ENCODE assay signal across 30 mouse cellular contexts in the genomic region with DNA sequence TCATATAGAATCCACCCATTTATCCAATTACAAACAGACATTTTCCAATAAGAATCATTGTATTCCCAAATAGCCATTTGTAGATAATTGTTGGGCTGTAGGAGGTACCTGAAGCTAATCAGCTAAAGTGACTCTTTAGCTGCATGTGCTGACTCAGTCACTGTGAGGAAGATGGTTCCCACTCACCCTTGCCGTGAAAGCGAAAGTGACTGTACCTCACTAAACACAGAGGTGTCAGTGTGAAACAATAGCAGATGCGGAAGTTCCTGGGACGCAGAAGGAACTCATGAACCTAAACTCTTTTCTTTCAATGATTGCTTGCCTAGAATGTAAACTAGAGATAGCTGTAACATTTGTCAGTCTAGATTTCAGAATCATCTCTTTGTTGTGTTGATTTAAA. TPM values are rescaled to one million over a fixed set of nuclear protein-coding genes. Genes with fewer than 3 reads are reported as not detected.
DNase-seq lines count a peak whose midpoint lies in the region; TF ChIP-seq lines count a peak whose summit lies in the region.
"Had no signal": no experiment of that assay in that cellular context is flagged by ENCODE, and none has a peak within 500 bp of the region (broad histone marks: within the 10 kb centered on the region; RNA-seq: fewer than 3 reads in every experiment).

No protein-coding gene starts in this region.

- TF ChIP-seq CTCF in CH12.LX (conservative IDR thresholded peaks at IDR 0.05 in 1 of 2, IDR thresholded peaks at IDR 0.05 in 1 of 2; ENCODE audit: low read depth in 2 of 2, low read length in 2 of 2) = no peak

- no peak overlapping the region for H3K4me3 ChIP-seq in CH12.LX (replicated peaks in 1 of 3; ENCODE audit: low read depth in 2 of 3, low read length in 2 of 3, poor library complexity in 1 of 3)
- H3K4me3 ChIP-seq: embryonic facial prominence, embryonic 13.5 days; erythroblast, embryonic 14.5 days; forebrain, embryonic 12.5 days; hindbrain, embryonic 12.5 days; layer of hippocampus, adult 2 months; limb, embryonic 12.5 days; megakaryocyte, embryonic 14.5 days; midbrain, embryonic 13.5 days had no signal

- H3K79me2 ChIP-seq in CH12.LX (replicated peaks; ENCODE audit: control insufficient read depth, extremely low read depth, insufficient read depth, poor library complexity, severe bottlenecking) = no peaks in the 10 kb centered on the region

- no peaks in the 10 kb centered on the region for H3K9me3 ChIP-seq in CH12.LX (replicated peaks; ENCODE audit: low read length)
- H3K9me3 ChIP-seq: embryonic facial prominence, embryonic 13.5 days; forebrain, embryonic 12.5 days; hindbrain, embryonic 12.5 days; limb, embryonic 12.5 days; midbrain, embryonic 13.5 days had no signal

- TF ChIP-seq EP300 in CH12.LX (IDR thresholded peaks at IDR 0.05; ENCODE audit: low read length) = no peak

- H3K9ac ChIP-seq in CH12.LX (ENCODE audit: insufficient read depth, low read depth) = no peak overlapping the region
- H3K9ac ChIP-seq: embryonic facial prominence, embryonic 13.5 days; forebrain, embryonic 12.5 days; hindbrain, embryonic 12.5 days; limb, embryonic 12.5 days; liver, postnatal 0 days; midbrain, embryonic 13.5 days had no signal

- no peak for TF ChIP-seq POLR2A in CH12.LX (IDR thresholded peaks at IDR 0.05; ENCODE audit: low read depth, low read length)

- H3K4me1 ChIP-seq in CH12.LX (ENCODE audit: control insufficient read depth in 1 of 2, insufficient read depth in 2 of 2) = peaks cover 0 to 11% of the 10 kb centered on the region in 2 experiments; a peak in 3 of 4 replicates
- H3K4me1 ChIP-seq: forebrain, embryonic 12.5 days; hindbrain, embryonic 12.5 days; megakaryocyte, embryonic 14.5 days; midbrain, embryonic 13.5 days had no signal

- DNase-seq in thymus, postnatal 14 days = peak; percentile 6
- DNase-seq in thymus, postnatal 4 days = no peak
- peak; percentile 8 for DNase-seq in CH12.LX (ENCODE audit: extremely low read depth)
- DNase-seq in induced T-regulatory cell, adult 2 months (ENCODE audit: low read depth) = peak; percentile 11
- no peak for DNase-seq in cerebellum, adult 9-11 months
- DNase-seq in layer of hippocampus, adult 8-10 months (ENCODE audit: low spot score in 2 of 2) = no peak
- no peak for DNase-seq in adrenal gland, postnatal 4 days (ENCODE audit: low spot score in 2 of 2)
- DNase-seq: adrenal gland, postnatal 36 days; cerebellum, adult 11-12 months; cerebellum, postnatal 14 days; embryo, embryonic 11 days; kidney, adult 18-20 months; liver, postnatal 0 days; retina, postnatal 1 day; right cerebral cortex, postnatal 25 days; thymus, adult 2 months had no signal

- H3K36me3 ChIP-seq in CH12.LX (replicated peaks in 1 of 2; ENCODE audit: control insufficient read depth in 1 of 2, insufficient read depth in 1 of 2, low read length in 1 of 2) = no peaks in the 10 kb centered on the region
- H3K36me3 ChIP-seq: embryonic facial prominence, embryonic 13.5 days; forebrain, embryonic 12.5 days; hindbrain, embryonic 12.5 days; limb, embryonic 12.5 days; midbrain, embryonic 13.5 days had no signal

- H3K27me3 ChIP-seq in CH12.LX (replicated peaks) = no peaks in the 10 kb centered on the region
- H3K27me3 ChIP-seq: embryonic facial prominence, embryonic 13.5 days; forebrain, embryonic 12.5 days; hindbrain, embryonic 12.5 days; limb, embryonic 12.5 days; megakaryocyte, embryonic 14.5 days; midbrain, embryonic 13.5 days; Patski had no signal

- H3K27ac ChIP-seq in CH12.LX (ENCODE audit: insufficient read depth, low read depth) = no peak overlapping the region
- H3K27ac ChIP-seq: embryonic facial prominence, embryonic 13.5 days; forebrain, embryonic 12.5 days; hindbrain, embryonic 12.5 days; kidney, postnatal 0 days; layer of hippocampus, adult 2 months; limb, embryonic 12.5 days; midbrain, embryonic 13.5 days had no signal

- no peak for TF ChIP-seq RAD21 in CH12.LX (IDR thresholded peaks at IDR 0.05; ENCODE audit: low read depth, low read length)

- in situ Hi-C loops in CH12.LX (cut with MboI; ENCODE audit: low pct_ligation_motif_present, low pct_unique_long_range_greater_than_20kb, low sequenced_read_pairs) = no loop called here

- dilution Hi-C loops in CH12.LX (cut with MboI; ENCODE audit: extremely low pct_ligation_motif_present, extremely low pct_unique_long_range_greater_than_20kb, low sequenced_read_pairs) = no loop called here

- peak overlapping the region; percentile 57; the same call in 1 of the 2 replicates for H3K4me2 ChIP-seq in CH12.LX (ENCODE audit: insufficient read depth, low read depth, poor library complexity, severe bottlenecking)
- H3K4me2 ChIP-seq: embryonic facial prominence, embryonic 13.5 days; forebrain, embryonic 12.5 days; heart, embryonic 11.5 days; hindbrain, embryonic 12.5 days; limb, embryonic 12.5 days; liver, embryonic 11.5 days; midbrain, embryonic 13.5 days had no signal

TF ChIP-seq in CH12.LX, 34 proteins besides CTCF, POLR2A, EP300 and RAD21:
- peak; percentile 53; the same call in 1 of the 2 replicates for TF ChIP-seq MAFK (IDR thresholded peaks at IDR 0.05; ENCODE audit: insufficient replicate concordance, low read length)
- peak; percentile 71 for TF ChIP-seq ELF1 (IDR thresholded peaks at IDR 0.05; ENCODE audit: low read depth, low read length)
- no peak for TF ChIP-seq BHLHE40 (IDR thresholded peaks at IDR 0.05; ENCODE audit: low read depth, low read length)

RNA-seq across cellular contexts. Expression of a gene that starts 55.9 kb away (rescaled TPM):
- total RNA-seq in CH12.LX (2012; rRNA removed) (9.7 and 13.2 TPM in 2 replicates), CH12.LX (2014; rRNA removed) (49.2 and 50.6 TPM in 2 replicates)
- polyA plus RNA-seq in CH12.LX (2012; ENCODE audit: insufficient read length, low read depth) = 42.5 and 48.1 TPM in 2 replicates
- under 1 TPM in 2 of 4 experiments, not detected in 2; 0.20 to 0.70 TPM for total RNA-seq in layer of hippocampus, adult 8-10 months (2022)
- 1 to 10 TPM in 1 of 2 experiments, under 1 TPM in 1; 0.84 to 4.2 TPM for total RNA-seq in adrenal gland, postnatal 4 days (2021)
- total RNA-seq: ES-E14; left cerebral cortex, postnatal 14 days had no signal
- polyA plus RNA-seq: erythroblast, embryonic 14.5 days; hindbrain, embryonic 12.5 days had no signal

Comparison
In these comparisons a context has a peak if more than half of its experiments do, and no peak if none do; other contexts are left out.
1. DNase-seq: peak in thymus, postnatal 14 days (single experiment), CH12.LX (single experiment) and induced T-regulatory cell, adult 2 months (single experiment); none in thymus, postnatal 4 days (single experiment), cerebellum, adult 9-11 months (single experiment), layer of hippocampus, adult 8-10 months (0 of 2) and adrenal gland, postnatal 4 days (0 of 2).